Mouse (Mus musculus) MEL (cell line): ENCODE data around the gene Nt5e.

ENCODE experiments used
- CHD1 ChIP-seq: IDR thresholded peaks from 2 replicates; pipeline ENCODE4 v1.6.1; 2012; ENCODE audit warnings: low read depth, mild to moderate bottlenecking, inconsistent platforms, low read length, improper control_type of control experiment
- CTCF ChIP-seq, 3 experiments: IDR thresholded peaks in 2 of 3; conservative IDR thresholded peaks in 1 of 3; 2 replicates each; pipeline ENCODE4 v1.5.1; 2011 to 2012; ENCODE audit warnings: low read length in 3 of 3, low read depth in 2 of 3, mild to moderate bottlenecking in 2 of 3, improper control_type of control experiment in 1 of 3, inconsistent platforms in 1 of 3, mixed read lengths in 1 of 3, moderate library complexity in 1 of 3; ENCODE audit not compliant: control insufficient read depth in 1 of 3, insufficient read depth in 1 of 3, poor library complexity in 1 of 3, severe bottlenecking in 1 of 3
- EP300 ChIP-seq, 2 experiments: IDR thresholded peaks; 2 replicates each; pipeline ENCODE4 v1.6.1; 2011; ENCODE audit warnings: improper control_type of control experiment in 2 of 2, low read length in 2 of 2, low read depth in 1 of 2, mild to moderate bottlenecking in 1 of 2
- GATA1 ChIP-seq: IDR thresholded peaks from 2 replicates; pipeline ENCODE4 v1.6.1; 2011; ENCODE audit warnings: low read depth, low read length, improper control_type of control experiment
- MAZ ChIP-seq: IDR thresholded peaks from 2 replicates; pipeline ENCODE4 v1.6.1; 2012; ENCODE audit warnings: low read depth, mild to moderate bottlenecking, inconsistent platforms, low read length, improper control_type of control experiment
- POLR2A ChIP-seq, 2 experiments: IDR thresholded peaks; 2 replicates each; pipeline ENCODE4 v1.6.1; 2011 to 2012; ENCODE audit warnings: low read length in 2 of 2, mild to moderate bottlenecking in 2 of 2, control low read depth in 1 of 2, improper control_type of control experiment in 1 of 2, low read depth in 1 of 2, moderate library complexity in 1 of 2; ENCODE audit not compliant: control insufficient read depth in 1 of 2, insufficient read depth in 1 of 2, poor library complexity in 1 of 2
- RAD21 ChIP-seq: IDR thresholded peaks from 2 replicates; pipeline ENCODE4 v1.6.1; 2011; ENCODE audit warnings: mild to moderate bottlenecking, low read depth, low read length, improper control_type of control experiment
- TAL1 ChIP-seq: IDR thresholded peaks from 2 replicates; pipeline ENCODE4 v1.6.1; 2012; ENCODE audit warnings: mild to moderate bottlenecking, inconsistent platforms, low read length, moderate library complexity, mixed read lengths
- ZNF384 ChIP-seq: IDR thresholded peaks from 2 replicates; pipeline ENCODE4 v1.6.1; 2012; ENCODE audit warnings: low read depth, mild to moderate bottlenecking, inconsistent platforms, low read length, improper control_type of control experiment

DNA sequence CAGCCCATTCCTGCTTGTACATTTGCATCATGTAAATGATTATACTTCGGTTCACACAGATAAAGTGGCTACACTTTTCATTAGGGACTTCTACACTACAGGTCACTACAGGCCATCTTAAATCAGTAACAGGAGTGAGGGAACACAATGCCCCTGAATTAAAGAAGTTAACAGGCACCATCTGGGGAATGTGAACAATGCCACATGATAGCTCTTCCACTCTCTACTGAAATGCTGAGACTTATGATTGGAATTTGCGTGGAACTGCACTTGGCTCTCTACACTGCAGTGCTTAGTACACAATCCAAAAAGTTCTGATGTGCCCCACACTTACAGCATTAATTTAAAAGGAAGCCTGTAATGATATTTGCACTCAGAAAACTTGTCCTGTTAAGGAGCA, 47.3 kb upstream of the Nt5e start:
- no peak for TF ChIP-seq CTCF (IDR thresholded peaks at IDR 0.05 in 2 of 3, conservative IDR thresholded peaks at IDR 0.05 in 1 of 3; ENCODE audit: control insufficient read depth in 1 of 3, insufficient read depth in 1 of 3, low read depth in 2 of 3, low read length in 3 of 3, poor library complexity in 1 of 3, severe bottlenecking in 1 of 3)
- no peak for TF ChIP-seq POLR2A (IDR thresholded peaks at IDR 0.05; ENCODE audit: control insufficient read depth in 1 of 2, insufficient read depth in 1 of 2, low read depth in 1 of 2, low read length in 2 of 2, poor library complexity in 1 of 2)
- TF ChIP-seq CHD1 = no peak
- TF ChIP-seq EP300 (IDR thresholded peaks at IDR 0.05; ENCODE audit: low read depth in 1 of 2, low read length in 2 of 2) = no peak
- no peak for TF ChIP-seq TAL1
- no peak for TF ChIP-seq ZNF384
- no peak for TF ChIP-seq MAZ
- no peak for TF ChIP-seq GATA1
- TF ChIP-seq RAD21 = no peak
